Mouse (Mus musculus): Measurements from ENCODE around the gene Renbp.

Renbp gene

GRCm38 (mm10) chrX:73930402-73931062 is at the start of gene Renbp:
Renbp (minus strand) TSS chrX:73930850.
- DNase-seq (ENCODE audit: low read depth, low spot score), result no peak

GRCm38 (mm10) chrX:73977783-73978182 is 47.1 kb upstream of the Renbp start:
- DNase-seq (ENCODE audit: low read depth, low spot score), result no peak

DNA sequence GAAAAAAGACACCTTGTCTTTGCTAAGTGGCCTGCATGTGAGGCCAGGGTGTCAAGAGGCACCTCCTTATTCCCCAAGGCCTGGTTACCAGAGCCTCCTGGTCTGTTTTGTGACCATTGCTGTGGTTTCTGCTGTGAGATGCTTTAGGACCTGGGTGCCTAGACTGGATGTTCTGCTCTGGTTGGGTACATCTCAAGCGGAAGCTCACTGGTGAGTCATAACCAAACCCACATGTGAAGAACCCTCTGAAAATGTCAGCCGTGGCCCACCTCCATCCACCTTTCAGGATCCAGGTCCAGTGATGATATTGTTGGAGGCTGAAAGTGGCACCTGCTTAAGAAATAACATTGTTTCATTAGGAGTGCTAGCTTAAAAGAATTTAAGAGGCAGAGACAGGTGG is 45.6 kb upstream of the Renbp start:
- no peak for DNase-seq (ENCODE audit: low read depth, low spot score)

DNA sequence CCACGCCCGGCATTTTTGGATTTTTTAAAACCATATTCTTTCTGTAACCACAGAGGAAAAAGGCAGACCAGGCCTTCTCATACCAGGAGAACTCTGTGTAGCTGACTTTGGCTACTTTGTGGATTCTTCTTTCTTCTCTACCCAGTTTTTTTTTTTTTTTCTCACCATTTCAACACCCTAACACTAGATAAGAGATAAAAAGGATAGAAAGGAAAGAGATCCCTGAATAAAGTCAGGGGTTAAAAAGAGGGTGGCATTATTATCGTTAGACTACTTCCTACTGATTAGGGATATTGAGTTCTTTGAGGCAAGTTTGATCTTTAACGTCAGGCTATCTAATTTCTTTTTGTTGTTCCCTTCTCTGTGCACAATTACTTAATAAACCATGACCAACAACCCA is 42.1 kb upstream of the Renbp start:
- no peak for DNase-seq (ENCODE audit: low read depth, low spot score)

DNA sequence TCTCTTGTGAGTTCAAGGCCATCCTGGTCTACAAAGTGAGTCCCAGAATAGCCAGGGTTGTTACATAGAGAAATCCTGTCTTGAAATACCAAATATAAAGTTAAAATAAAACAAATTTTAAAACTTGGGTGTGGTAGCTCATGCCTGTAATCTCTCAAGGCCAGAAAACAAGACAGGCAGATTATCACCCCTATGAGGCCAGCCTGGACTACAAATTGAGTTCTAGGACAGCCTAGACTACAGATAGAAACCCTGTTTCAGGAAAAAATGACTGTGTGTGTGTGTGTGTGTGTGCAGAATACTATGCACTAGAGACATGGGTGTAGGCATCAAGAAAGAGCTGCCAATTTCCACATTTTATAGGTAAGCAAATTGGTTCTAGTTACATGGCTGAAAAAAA is 40.1 kb upstream of the Renbp start:
- DNase-seq (ENCODE audit: low read depth, low spot score), result no peak

DNA sequence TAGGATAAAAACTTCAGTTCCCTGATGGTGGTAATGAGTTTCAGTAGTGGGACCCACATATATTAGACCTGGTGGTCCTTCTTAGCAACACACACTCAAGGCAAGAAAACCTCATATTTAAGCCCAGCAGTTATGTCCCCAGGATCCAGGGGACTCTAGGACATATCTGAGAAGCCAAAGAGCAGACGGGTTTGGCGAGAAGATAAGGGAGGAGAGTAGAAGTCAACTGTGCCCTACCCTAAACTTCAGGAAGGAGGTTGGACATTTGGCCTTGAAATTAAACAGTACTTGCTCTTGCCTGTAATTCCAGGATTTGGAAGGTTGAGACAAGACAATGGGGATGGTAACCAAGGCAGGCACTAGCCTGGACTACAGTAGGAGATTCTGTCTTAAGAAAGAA is 39.1 kb upstream of the Renbp start:
- DNase-seq (ENCODE audit: low read depth, low spot score), result peak; percentile 66

DNA sequence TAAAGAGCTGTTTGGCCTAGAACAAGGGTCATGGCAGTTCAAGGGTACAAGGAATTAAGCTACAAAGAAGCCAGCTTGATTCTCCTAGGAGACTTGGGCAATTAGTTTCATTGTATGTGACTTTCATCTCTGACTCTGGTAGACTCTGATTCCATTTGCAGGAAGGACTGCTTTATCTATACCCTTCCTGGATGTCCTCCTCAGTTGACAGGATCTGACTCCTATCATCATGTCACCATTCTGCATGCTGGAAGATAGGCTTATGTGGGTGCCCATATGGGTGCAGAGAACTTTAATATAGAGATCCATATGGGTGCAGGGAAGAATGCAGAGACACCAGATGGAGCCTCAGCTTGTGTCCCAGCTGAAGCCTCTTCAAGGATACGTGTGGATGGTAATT is 38.5 kb upstream of the Renbp start:
- no peak for DNase-seq (ENCODE audit: low read depth, low spot score)

DNA sequence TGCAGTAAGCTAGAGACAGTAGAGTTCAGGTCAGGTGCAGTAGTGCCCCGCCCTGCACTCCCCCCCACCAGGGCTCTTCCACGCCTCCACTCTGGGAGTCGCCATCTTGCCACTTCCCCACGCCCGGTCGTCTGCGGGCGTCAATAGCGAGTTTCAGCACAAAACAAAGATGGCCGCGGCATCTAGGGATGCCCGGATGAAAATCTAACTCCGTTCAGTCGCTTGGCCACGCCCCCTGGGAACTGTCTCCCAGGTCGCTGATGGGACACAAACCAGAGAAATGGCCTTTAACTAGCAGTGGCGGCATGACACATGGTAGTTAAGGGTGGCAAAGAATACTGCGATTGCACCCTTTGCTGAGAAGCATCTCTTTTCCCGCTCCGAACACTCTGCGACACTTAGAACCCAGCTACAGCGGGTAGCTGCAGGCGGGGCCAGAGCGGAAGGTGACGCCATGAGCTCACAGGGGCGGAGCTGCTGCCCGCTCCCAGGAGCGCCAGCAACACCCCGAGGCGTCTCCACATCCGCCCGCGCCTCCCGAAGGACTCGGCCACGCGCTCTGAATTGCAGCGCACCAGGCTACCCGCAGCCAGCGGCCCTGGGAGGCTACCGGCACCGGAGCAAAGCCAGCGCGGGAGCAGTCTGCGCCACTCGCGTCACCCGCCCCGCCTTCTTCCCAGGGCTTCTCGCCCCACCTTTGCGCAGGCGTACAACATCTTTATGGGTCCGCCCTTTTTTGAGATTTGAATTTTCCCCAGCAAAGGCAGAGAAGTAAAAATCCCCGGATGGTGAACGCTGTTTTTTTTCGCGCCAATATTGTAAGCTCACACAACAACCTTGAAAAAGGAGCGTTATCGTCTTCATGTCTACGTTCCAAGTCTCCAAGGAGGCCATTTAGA is 36.8 kb upstream of the Renbp start:
- DNase-seq (ENCODE audit: low read depth, low spot score), result peak; percentile 77

GRCm38 (mm10) chrX:73966248-73967176 is 35.9 kb upstream of the Renbp start, which contains the start of gene Hcfc1:
Hcfc1 (minus strand) TSS chrX:73966357.
- DNase-seq (ENCODE audit: low read depth, low spot score), result peak; percentile 72

DNA sequence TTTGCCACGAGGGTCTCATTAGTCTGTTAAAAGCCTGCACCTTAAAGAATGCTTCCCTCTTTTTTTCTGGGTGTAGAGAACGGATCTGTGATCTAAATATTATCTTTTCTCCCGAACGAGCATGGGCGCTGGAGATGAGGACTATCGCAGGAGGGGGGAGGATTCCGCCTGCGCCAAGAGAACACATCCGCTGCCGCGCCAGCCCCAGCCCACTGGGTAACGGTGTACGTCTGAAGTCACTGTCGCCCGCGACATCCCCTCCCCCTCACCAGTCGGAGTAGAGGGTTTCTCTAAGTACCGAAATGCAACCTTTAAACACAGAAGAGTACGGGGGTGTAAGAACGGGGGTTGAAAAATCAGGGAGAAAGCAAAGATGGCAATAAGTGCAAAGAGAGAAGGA is 34.7 kb upstream of the Renbp start:
- no peak for DNase-seq (ENCODE audit: low read depth, low spot score)

GRCm38 (mm10) chrX:73964363-73964762 is 33.7 kb upstream of the Renbp start:
- no peak for DNase-seq (ENCODE audit: low read depth, low spot score)

DNA sequence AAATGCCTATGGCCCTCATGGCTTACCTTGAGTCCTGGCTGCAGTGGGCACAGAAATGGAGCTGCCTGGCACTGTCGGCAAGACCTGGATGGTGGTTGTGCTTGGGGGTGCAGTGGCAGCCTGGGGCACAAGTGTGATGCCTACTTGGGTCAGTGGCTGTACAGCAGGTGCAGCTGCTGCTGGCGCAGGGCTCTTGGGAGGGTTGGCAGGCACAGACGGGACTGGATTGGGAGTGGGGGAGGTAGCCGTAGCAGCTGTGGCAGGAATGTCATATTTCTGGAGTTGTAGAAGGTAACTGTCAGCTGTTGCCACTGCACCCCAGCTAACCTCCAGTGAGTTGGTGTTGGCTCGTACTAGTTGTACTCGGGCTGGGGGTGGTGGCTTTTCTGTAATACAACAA is 24.3 kb upstream of the Renbp start:
- DNase-seq (ENCODE audit: low read depth, low spot score), result no peak

DNA sequence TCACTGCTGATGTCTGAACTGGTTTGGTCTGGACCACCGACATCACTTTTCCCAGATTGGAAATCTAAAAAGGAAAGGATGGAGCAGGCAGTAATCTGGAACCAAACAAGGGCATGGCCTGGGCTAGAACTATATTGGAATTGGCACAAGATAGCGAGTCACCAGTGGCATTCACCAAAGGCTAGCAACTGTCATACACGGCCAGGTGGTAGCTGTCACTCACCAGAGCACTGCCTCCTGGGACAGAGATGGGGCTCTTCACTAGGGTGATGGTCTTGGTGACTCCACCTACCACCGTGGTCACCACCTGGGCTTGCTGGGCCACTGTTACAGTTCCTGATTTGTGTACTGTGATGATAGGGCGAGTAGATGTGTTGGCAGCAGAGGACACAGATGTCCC is 22.0 kb upstream of the Renbp start:
- DNase-seq (ENCODE audit: low read depth, low spot score), result no peak

- no peak for DNase-seq (ENCODE audit: low read depth, low spot score)
These were observed 18.7 kb upstream of the Renbp start for GRCm38 (mm10) chrX:73949341-73949740.

GRCm38 (mm10) chrX:73948647-73949046 is 18.0 kb upstream of the Renbp start:
- no peak for DNase-seq (ENCODE audit: low read depth, low spot score)

GRCm38 (mm10) chrX:73946896-73947295 is 16.2 kb upstream of the Renbp start:
- no peak for DNase-seq (ENCODE audit: low read depth, low spot score)

DNA sequence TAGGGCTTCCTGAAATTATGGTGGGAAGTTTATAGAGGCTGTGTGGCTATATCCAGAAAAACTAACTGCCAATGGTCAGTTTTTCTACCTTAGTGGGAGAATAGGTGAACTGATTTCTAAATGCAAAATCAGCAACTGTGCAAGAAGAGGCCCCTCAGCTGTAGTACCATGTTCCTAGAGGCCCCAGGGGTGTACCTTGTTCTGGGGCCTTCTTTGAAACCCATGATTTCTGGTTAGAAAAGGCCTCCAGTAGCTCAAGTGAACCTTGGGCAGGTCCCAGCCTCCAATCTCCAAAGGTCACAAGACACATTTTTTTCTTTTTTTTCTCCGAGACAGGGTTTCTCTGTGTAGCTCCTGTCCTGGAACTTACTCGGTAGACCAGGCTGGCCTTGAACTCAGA is 11.6 kb upstream of the Renbp start:
- DNase-seq (ENCODE audit: low read depth, low spot score), result no peak

- DNase-seq (ENCODE audit: low read depth, low spot score), result no peak
These were observed 11.2 kb upstream of the Renbp start for GRCm38 (mm10) chrX:73941860-73942259.

GRCm38 (mm10) chrX:73931871-73932270 is 1.2 kb upstream of the Renbp start:
- no peak for DNase-seq (ENCODE audit: low read depth, low spot score)

DNA sequence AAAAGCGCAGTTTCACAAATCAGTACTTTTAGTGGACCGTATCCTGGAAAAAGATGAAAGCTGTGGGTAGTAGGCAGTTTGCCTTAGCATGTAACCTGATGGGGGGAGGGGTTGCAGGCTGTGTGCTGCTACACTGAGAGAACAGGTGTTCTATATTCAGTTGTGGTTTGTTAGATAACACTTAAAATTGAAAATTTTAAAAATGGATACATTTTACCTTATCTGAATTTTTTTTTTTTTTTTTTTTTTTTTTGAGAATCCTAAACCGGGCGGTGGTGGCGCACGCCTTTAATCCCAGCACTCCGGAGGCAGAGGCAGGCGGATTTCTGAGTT is 8.1 kb downstream of the Renbp start:
- DNase-seq (ENCODE audit: low read depth, low spot score), result no peak

GRCm38 (mm10) chrX:73921823-73922549 is 8.7 kb downstream of the Renbp start, which contains the start of the genes Arhgap4 and Naa10:
Arhgap4 (minus strand) TSS chrX:73921870.
Naa10 (minus strand) TSS chrX:73921944.
- DNase-seq (ENCODE audit: low read depth, low spot score), result peak; percentile 68

Measured in c-Kit-negative CD71-positive TER-119-positive erythroid progenitor cells, embryonic 14.5 days (primary cell).